Mouse (Mus musculus) erythroblast, embryonic 14.5 days (primary cell): Measurements from ENCODE around the gene Sord.

Source experiments
- GATA1 ChIP-seq: IDR thresholded peaks from 2 replicates; pipeline ENCODE4 v1.6.1; 2012; ENCODE audit warnings: low read length, inconsistent platforms, mixed read lengths
- TAL1 ChIP-seq: IDR thresholded peaks from 3 replicates; pipeline ENCODE4 v1.6.1; 2012; ENCODE audit warnings: low read length, inconsistent platforms, mixed read lengths

DNA sequence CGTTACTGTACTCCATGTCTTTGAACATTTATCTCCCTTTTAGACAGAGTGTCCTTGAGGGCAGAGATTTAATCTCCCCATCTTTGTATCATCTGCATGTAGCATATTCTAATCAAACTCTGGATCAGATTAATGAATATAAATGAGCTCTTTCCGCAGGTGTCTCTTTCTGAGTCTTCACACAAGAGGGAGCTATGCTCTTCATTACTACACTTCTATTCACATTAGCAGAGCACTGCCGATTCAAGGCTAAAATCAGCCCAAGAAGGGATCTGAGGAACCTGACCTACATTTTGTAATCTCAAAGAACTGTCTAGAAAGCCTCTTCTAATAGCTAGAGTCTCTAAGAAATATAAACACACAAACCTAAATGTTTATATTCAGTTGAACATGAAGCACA, 75.1 kb downstream of the Sord start:
- TF ChIP-seq TAL1 (no peak), GATA1 (no peak)
